Mouse (Mus musculus) bone marrow macrophage, adult 2 months (primary cell): Measurements from ENCODE around the gene Plcb4.

Experiments used
- CTCF ChIP-seq: IDR thresholded peaks from 2 replicates; pipeline ENCODE4 v1.5.1; 2012; ENCODE audit warnings: low read depth, mild to moderate bottlenecking, low read length, moderate library complexity
- POLR2A ChIP-seq: IDR thresholded peaks from 2 replicates; pipeline ENCODE4 v1.6.1; 2012; ENCODE audit warnings: mild to moderate bottlenecking, low read depth, low read length, borderline replicate concordance

DNA sequence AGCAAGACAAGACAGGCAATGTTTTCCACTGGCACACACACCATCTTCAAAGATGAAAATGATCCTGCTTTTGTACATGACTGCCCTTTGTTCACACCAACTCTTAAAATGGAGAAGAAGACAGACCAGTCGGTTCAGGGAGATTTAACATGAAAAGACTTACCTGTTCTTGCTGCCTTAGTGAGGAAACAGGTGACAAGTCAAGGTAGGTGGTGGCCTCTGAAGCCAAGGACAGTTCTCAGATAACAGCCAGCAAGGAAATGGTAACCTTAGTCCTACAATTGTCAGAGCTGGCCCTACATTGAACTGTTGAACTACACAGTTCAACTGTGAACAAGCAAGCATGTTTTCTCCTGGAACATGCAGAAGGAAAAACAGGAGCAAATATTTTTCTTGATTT lies 17.8 kb upstream of the Plcb4 start:
- no peak for TF ChIP-seq POLR2A
- no peak for TF ChIP-seq CTCF
